Mouse (Mus musculus) retina, adult 2 months (tissue): ENCODE results near the gene Bdh1.
"Not testable (repeated sequence)": the region's sequence is repeated elsewhere in the genome, so short reads cannot be mapped to it uniquely, and the experiment has no call there.

Experiments used
- DNase-seq: peaks from one replicate; pipeline ENCODE4 v3.0.0-alpha.2; 2012; ENCODE audit warnings: low read depth, low spot score

The Bdh1 gene

GRCm38 (mm10) chr16:31422000-31422399 lies at the start of gene Bdh1:
Gene Bdh1 (plus strand): TSS chr16:31422280.
- DNase-seq = no peak

DNA sequence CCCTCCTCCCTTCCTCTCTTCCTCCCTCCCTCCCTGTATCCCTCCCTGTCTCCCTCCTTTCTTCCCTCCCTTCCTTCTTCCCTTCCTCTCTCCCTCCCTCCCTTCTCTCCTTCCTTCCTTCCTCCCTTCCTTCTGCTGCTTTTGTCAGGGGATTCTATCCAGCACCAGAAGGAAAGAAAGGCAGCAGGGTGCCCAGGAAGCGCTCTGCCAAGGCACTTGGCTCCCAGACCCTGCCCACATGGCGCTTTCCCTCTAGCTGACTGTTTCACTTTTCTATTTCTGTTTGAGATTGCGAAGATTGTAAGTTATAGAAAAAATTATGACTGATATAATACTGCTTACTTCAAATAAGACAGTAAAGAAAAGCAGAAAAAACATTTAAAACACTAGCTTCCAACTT lies 49.8 kb upstream of the Bdh1 start:
- DNase-seq = not testable (repeated sequence)

DNA sequence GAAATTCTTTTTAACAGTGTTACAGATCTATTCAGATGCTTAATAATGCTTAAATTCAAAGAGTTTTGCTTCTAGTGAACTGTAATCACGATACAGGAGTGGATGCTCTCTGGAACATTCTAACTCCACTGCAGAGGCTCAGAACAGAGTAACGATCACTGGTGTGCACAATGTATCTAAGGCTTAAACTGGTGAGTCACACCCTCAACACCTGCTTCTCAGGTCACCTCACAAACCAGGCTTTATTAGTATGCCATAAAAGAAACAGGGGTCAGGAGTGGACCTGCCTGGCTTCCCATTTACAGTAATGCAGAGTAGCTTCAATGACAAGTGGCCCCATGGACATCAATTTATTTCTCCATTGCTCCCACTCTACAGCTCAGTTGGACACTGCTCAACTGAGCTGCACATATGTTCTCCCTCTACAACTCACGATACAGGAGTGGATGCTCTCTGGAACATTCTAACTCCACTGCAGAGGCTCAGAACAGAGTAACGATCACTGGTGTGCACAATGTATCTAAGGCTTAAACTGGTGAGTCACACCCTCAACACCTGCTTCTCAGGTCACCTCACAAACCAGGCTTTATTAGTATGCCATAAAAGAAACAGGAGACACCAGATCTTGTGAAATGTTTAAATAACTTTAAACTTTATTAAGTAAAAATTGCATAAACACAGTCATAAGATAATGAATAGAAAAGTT lies 46.0 kb upstream of the Bdh1 start:
- DNase-seq = not testable (repeated sequence)

DNA sequence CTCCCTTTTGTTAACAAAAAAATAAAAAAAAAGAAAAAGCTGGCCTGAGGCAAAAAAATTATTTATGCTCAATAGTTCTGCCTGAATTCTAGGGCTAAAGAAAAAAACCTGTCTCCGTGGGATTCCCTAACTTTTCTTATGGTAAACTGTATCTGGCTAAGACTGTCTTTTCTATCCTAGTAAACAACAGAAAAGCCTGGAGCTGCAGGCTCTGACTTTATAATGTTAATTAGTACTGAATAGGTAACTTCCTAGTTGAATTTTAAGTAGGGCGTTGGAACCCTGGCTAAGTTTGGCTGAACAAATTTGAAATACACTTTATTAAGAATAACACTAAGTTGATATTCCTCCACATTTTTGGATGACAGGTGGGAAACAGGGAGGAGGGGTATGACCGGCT lies 33.8 kb upstream of the Bdh1 start:
- not testable (repeated sequence) for DNase-seq

- DNase-seq = no peak
Measured at GRCm38 (mm10) chr16:31399231-31399630, 22.8 kb upstream of the Bdh1 start.

DNA sequence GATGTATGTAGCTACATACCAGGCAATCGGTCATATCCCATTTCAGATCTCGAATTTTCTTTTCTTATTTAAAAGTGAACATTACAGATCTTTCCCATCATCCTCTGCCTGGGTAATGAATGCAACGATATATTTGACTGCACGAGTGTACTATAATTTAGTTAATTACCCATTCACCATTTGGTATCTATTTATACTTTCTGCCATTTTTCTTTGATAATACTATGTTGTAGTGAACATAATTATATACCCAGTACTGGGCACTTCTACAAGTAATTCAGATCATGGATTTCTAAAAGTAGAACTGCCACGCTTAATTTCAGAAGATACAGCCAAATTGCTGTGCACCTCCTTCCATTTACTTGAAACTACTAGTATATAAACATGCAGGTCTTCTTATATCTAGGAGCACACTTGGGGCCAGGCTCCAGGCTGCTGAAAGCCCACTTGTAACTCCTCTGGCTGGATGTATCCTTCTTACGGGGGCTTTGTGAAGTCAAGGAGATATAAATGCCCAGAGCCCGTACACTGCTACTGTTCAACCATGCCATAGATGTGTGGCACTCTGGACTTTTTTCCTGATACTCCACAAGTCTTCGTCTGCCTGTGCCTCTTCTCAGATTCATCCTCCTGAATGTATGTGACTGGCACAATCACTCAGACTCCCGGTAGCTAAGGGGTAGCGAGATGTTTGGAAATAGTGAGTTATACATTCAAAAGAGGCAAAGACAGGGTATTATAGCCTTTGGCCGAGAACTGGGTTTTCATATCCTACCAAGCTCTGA lies 21.0 kb upstream of the Bdh1 start:
- DNase-seq = no peak

DNA sequence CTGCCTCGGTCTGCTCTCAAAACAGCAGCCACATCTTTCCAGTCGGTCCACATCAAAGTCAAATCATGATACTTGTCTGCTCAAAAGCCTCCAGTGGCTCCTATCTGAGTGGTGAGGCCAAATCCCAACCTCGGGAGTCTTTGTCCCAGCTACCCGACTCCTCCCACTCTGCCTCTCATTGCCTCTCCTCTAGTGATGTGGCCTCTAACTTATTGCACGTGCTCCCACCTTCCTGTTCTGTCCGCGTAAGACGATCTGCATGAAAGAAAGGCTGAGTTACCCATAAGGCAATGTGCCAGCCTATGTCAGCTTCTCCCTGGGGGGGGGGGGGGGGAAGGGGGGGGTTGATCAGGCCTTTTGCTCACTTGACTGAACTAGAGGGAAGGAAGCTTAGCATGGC lies 20.0 kb upstream of the Bdh1 start:
- no peak for DNase-seq

DNA sequence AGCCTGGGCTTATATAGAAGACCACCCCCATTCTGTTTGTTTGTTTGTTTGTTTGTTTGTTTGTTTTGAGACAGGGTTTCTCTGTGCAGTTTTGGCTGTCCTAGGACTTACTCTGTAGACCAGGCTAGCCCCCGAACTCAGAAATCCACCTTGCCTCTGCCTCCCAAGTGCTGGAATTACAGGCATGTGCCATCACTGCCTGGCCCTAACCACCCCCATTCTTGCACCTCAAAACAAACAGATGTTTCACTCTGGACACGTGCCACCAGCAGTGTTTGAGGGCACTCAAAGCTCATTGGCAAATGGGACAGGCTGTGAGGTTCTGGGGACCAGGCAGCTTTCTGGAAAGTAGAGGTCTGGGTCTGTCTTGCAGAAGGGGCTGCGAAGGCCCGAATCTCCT lies 18.1 kb upstream of the Bdh1 start:
- DNase-seq = no peak

DNA sequence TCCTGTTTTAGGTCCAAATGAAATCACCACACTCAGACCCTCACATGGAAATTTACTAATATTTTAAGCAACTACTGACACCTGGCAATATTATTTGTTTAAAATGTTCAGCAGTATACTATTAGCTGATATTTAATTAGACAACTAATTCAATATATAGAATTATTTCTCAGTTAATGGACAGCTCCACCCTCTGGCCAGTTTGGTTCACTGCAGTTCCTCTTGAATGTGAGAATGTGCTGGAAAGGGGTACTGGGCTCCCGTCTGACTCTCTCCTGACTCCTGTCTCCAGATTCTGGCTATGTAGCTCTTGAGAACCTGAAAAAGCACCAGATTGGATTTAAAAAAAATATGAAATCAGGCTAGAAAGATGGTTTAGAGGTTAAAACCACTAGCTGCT lies 17.0 kb upstream of the Bdh1 start:
- no peak for DNase-seq

DNA sequence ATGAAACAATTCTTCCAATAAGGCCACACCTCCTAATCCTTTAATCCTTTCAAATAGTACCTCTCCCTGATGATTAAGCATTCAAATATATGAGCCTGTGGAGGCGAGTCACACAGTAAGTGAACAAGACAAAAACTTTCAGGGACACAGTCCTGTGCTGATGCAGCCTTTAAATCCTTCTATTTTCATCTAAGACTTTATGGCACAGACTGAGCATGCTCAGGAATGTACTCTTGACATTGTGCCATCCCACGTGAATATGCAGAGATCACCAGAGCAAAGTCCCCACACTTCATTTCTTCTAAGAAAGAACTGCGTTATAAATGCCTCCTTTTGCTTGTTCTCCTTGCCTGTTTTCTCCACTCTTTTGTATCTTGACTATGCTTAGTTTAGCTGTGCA lies 14.2 kb upstream of the Bdh1 start:
- DNase-seq = no peak

GRCm38 (mm10) chr16:31410969-31411368 lies 11.1 kb upstream of the Bdh1 start:
- DNase-seq = no peak

DNA sequence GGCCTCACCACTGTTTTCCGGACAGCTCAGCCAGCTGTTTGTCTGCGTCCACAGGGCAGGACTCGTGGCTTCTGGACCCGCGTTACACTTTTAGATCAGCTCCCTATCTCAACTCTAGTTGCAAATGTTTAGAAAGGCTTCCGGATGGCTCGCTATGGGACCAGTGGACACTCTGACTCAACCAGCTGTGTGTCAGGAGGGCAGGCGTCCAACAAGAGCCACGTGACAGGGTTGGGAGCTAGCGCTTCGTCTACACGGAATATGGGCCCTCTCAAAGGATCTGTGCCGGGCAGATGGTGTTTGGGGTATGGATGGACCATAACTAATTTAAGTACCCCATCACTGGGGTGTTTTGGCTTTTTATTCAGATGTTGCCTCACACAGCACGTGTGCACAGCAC lies 9.8 kb upstream of the Bdh1 start:
- no peak for DNase-seq

- no peak for DNase-seq
Measured at GRCm38 (mm10) chr16:31413777-31414176, 8.3 kb upstream of the Bdh1 start.

- DNase-seq = no peak
Measured at GRCm38 (mm10) chr16:31415885-31416450, 6.1 kb upstream of the Bdh1 start.

DNA sequence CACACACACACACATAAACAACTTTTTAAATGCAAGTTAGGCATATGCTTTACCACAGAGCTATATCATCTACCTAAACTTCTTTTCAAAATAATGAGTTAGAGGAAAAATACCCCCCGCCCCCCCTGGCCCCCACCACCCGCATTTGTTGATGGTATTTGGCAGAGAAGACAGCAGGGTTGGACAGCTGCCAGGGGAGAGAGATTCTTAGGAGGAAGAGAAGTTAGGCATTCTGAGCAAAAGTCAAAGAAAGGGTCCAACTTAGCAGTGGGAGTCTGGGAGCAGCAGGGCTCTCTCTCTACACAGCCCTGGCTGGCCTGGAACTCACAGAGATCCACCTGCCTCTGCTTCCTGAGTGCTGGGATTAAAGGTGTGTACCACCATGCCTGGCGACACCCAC lies 3.4 kb upstream of the Bdh1 start:
- no peak for DNase-seq

- DNase-seq = no peak
Measured at GRCm38 (mm10) chr16:31419457-31419856, 2.6 kb upstream of the Bdh1 start.

DNA sequence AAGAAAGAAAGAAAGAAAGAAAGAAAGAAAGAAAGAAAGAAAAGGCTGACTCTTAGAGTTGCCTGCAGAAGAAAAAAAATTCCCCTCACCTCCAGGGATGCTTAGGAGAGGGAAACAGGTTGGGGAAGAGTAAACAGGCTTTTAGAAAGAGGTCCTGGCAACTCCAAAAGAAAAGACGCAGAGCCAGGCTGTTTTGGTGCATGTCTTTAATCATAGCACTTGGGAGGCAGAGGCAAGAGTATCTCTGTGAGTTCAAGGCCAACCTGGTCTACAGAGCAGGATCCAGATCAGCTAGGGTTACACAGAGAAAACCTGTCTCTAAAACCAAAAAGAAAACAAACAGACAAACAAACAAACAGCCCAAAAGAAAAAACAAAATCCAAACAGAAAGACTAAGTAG lies 642 bp downstream of the Bdh1 start:
- no peak for DNase-seq

DNA sequence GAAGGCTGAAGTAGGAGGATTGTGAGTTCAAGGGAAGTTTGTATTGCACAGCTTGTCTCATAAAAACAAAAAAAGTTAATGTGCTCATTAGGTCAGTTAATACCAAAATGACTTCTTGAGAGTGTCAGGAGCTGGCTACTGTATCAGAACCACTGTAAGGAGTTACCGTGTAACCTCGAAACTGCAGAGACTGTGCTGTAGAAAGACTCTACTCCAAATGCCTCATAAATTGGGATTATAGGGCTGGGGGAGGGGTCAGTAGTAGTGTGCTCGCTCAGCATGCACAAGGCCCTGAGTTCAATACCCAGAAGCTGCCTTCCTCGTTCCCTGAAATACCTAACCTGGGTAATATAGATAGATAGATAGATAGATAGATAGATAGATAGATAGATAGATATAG lies 1.3 kb downstream of the Bdh1 start:
- no peak for DNase-seq

DNA sequence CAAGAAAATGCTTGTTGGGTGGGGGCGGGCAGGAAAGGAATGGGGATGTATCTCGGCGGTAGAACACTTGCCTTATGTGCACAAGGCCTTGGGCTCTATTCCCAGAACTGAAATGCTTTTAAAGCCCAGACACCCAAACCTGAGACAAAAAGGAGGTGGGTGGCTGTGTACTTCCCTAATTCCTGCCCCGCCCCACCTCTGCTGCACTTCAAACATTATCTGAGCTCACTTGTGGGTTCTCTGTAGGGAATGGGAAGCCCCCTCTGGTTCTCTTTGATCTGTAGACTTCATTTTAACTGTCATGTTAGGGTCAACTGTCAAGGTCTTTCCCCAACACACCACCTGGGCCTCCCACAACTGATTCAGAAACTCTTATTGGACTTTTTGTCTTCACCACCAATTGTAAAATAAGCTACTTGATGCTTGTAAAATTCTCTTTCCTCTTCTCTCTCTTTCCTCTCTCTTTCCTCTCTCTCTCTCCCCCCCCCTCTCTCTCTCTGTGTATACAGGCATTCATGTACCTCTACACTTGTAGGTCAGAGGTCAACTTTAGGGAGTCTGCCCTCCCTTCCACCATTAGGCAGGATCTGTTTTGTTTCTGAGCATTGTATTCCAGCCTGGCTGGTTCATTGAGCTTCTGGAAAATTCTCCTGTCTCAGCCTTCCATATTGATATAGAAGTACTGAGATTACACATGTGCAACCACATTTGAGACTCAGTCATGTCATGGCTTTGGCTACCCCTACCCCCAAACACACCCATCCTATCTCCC lies 2.5 kb downstream of the Bdh1 start:
- no peak for DNase-seq

DNA sequence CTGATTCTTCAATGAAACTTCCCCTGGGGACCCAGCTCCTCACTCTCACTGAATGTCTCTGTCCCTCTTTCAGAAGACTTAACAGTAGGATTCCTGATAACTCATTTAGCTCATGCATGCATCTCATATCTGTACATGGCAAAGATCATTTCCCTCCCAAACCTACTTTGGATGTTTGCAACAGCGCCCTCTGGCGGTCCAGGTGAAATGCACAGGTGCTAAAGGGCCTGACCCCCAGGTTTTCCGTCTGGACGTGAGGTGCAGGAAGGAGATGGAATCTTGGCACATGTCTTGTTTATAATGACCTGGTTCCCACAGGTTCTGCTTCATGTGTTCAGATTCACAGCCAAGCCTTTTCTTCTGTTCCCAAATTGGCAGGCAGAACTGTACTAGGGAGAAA lies 3.4 kb downstream of the Bdh1 start:
- peak; percentile 56 for DNase-seq

GRCm38 (mm10) chr16:31426496-31427126 lies 4.5 kb downstream of the Bdh1 start:
- no peak for DNase-seq

- DNase-seq = no peak
Measured at GRCm38 (mm10) chr16:31428335-31428674, 6.2 kb downstream of the Bdh1 start.
